Comparison of ENCODE assay signal across 25 mouse cellular contexts in the genomic region with DNA sequence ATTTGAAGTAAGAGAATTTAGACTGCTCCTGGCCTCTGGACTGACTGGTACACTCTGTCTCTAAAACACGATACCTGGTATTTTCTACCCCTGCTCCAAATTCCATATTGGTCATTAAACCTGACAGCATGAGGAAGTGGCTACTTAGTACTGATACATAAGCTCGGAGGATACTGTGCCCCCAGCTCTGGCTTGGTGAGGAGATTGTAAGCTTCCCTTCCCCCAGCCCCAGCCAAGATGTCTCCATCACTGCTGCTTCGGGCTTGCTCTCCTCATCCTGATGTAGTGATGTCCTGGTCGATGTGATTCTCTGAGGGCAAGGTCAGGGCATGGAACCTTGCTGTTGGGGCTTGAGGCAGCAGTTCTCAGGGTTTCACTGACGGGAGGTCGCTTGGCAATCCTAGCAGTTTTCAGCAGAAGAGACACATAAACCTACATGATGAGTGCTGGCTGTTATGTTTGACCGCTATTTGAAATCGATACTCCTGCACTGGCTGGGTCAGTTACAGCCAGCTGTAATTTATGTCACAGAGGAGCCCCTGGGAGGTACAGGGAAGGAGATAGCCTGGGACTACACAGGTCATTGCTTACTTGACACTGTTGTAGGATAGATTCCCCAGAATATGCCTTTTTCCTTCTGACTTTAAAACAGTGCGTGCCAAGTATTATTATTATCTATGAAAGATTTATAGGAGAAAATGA.
DNase-seq lines count a peak whose midpoint lies in the region; ATAC-seq and TF ChIP-seq lines count a peak whose summit lies in the region.
"Had no signal": no experiment of that assay in that cellular context is flagged by ENCODE, and none has a peak within 500 bp of the region (broad histone marks: within the 10 kb centered on the region; RNA-seq: fewer than 3 reads in every experiment).

No protein-coding gene starts in this region.

- H3K9me3 ChIP-seq in heart, embryonic 10.5 days = no peaks in the 10 kb centered on the region
- no peaks in the 10 kb centered on the region for H3K9me3 ChIP-seq in kidney, embryonic 15.5 days (replicated peaks)
- H3K9me3 ChIP-seq in stomach, embryonic 14.5 days (ENCODE audit: control insufficient read depth, low read depth, low read length) = no peaks in the 10 kb centered on the region
- no peaks in the 10 kb centered on the region for H3K9me3 ChIP-seq in stomach, postnatal 0 days (ENCODE audit: control insufficient read depth, low read length)
- H3K9me3 ChIP-seq: embryonic facial prominence, embryonic 12.5 days; forebrain, embryonic 12.5 days; forebrain, embryonic 15.5 days; heart, embryonic 15.5 days; hindbrain, embryonic 10.5 days had no signal

- no peak overlapping the region for H3K4me2 ChIP-seq in kidney, embryonic 15.5 days
- H3K4me2 ChIP-seq in stomach, embryonic 14.5 days (replicated peaks; ENCODE audit: low read depth, low read length) = no peak overlapping the region
- H3K4me2 ChIP-seq in stomach, postnatal 0 days (replicated peaks; ENCODE audit: low read depth) = no peak overlapping the region
- H3K4me2 ChIP-seq: embryonic facial prominence, embryonic 12.5 days; forebrain, embryonic 12.5 days; forebrain, embryonic 15.5 days; heart, embryonic 12.5 days; heart, embryonic 15.5 days; hindbrain, embryonic 14.5 days had no signal

- H3K27ac ChIP-seq in heart, embryonic 10.5 days = no peak overlapping the region
- H3K27ac ChIP-seq in kidney, embryonic 15.5 days = 0 out of 2 replicates have a peak overlapping the region, but pooled peaks have one; percentile 11
- H3K27ac ChIP-seq in stomach, embryonic 14.5 days (ENCODE audit: low read length) = peak overlapping the region; percentile 21; the same call in 1 of the 2 replicates
- H3K27ac ChIP-seq in stomach, postnatal 0 days (replicated peaks) = no peak overlapping the region
- H3K27ac ChIP-seq: embryonic facial prominence, embryonic 12.5 days; forebrain, embryonic 12.5 days; forebrain, embryonic 15.5 days; heart, embryonic 15.5 days; hindbrain, embryonic 10.5 days; hindbrain, embryonic 14.5 days had no signal

- peaks cover 8% of the 10 kb centered on the region for H3K4me1 ChIP-seq in heart, embryonic 10.5 days
- peaks cover 12% of the 10 kb centered on the region; the same call in 1 of the 2 replicates for H3K4me1 ChIP-seq in kidney, embryonic 15.5 days
- H3K4me1 ChIP-seq in stomach, embryonic 14.5 days (ENCODE audit: control insufficient read depth, insufficient read depth, low read length) = 0 out of 2 replicates have a peak, but pooled peaks cover 8% of the 10 kb centered on the region
- H3K4me1 ChIP-seq in stomach, postnatal 0 days (replicated peaks; ENCODE audit: control insufficient read depth, insufficient read depth) = no peaks in the 10 kb centered on the region
- H3K4me1 ChIP-seq: forebrain, embryonic 12.5 days; forebrain, embryonic 15.5 days; heart, embryonic 15.5 days had no signal

- H3K9ac ChIP-seq in kidney, embryonic 15.5 days = no peak overlapping the region
- H3K9ac ChIP-seq in stomach, embryonic 14.5 days (replicated peaks; ENCODE audit: low read depth, low read length) = no peak overlapping the region
- no peak overlapping the region for H3K9ac ChIP-seq in stomach, postnatal 0 days (ENCODE audit: low read length)
- H3K9ac ChIP-seq: embryonic facial prominence, embryonic 12.5 days; forebrain, embryonic 12.5 days; forebrain, embryonic 15.5 days; heart, embryonic 12.5 days; heart, embryonic 15.5 days; hindbrain, embryonic 14.5 days had no signal

- peak; percentile 74 for DNase-seq in heart, adult 11 months
- no peak for DNase-seq in heart, embryonic 10.5 days (ENCODE audit: low spot score)
- DNase-seq in kidney, adult 9 months = no peak
- no peak for DNase-seq in stomach, postnatal 0 days (ENCODE audit: low spot score)
- DNase-seq: adrenal gland, adult 2 months; adrenal gland, postnatal 14 days; cerebellum, adult 11 months; cerebellum, adult 2 months; cerebellum, adult 9-11 months; cerebellum, postnatal 25 days; gastrocnemius, postnatal 10 days; gastrocnemius, postnatal 36 days; heart, postnatal 10 days; heart, postnatal 36 days had no signal

- H3K27me3 ChIP-seq in heart, embryonic 10.5 days (ENCODE audit: insufficient read depth, poor library complexity, severe bottlenecking) = no peaks in the 10 kb centered on the region
- H3K27me3 ChIP-seq in kidney, embryonic 15.5 days = no peaks in the 10 kb centered on the region
- no peaks in the 10 kb centered on the region for H3K27me3 ChIP-seq in stomach, embryonic 14.5 days (ENCODE audit: control insufficient read depth, insufficient read depth, low read length)
- H3K27me3 ChIP-seq in stomach, postnatal 0 days (ENCODE audit: control insufficient read depth, insufficient read depth, low read length) = no peaks in the 10 kb centered on the region
- H3K27me3 ChIP-seq: embryonic facial prominence, embryonic 12.5 days; forebrain, embryonic 12.5 days; forebrain, embryonic 15.5 days; heart, embryonic 12.5 days; heart, embryonic 15.5 days had no signal

- TF ChIP-seq EP300 in stomach, postnatal 0 days (optimal IDR thresholded peaks at IDR 0.05) = no peak

- no peaks in the 10 kb centered on the region for H3K36me3 ChIP-seq in heart, embryonic 10.5 days
- H3K36me3 ChIP-seq in kidney, embryonic 15.5 days = no peaks in the 10 kb centered on the region
- no peaks in the 10 kb centered on the region for H3K36me3 ChIP-seq in stomach, embryonic 14.5 days (ENCODE audit: control insufficient read depth, insufficient read depth, low read length)
- H3K36me3 ChIP-seq in stomach, postnatal 0 days (ENCODE audit: control insufficient read depth, insufficient read depth, low read length) = no peaks in the 10 kb centered on the region
- H3K36me3 ChIP-seq: embryonic facial prominence, embryonic 12.5 days; forebrain, embryonic 12.5 days; forebrain, embryonic 15.5 days; heart, embryonic 12.5 days; heart, embryonic 15.5 days; hindbrain, embryonic 10.5 days had no signal

- WGBS in heart, embryonic 10.5 days = 77% methylated on average over 9 of the region's 9 CpGs
- 27% methylated on average over 9 of the region's 9 CpGs for WGBS in kidney, embryonic 15.5 days
- 42% methylated on average over 9 of the region's 9 CpGs for WGBS in stomach, embryonic 14.5 days
- WGBS in stomach, postnatal 0 days = 51% methylated on average over 9 of the region's 9 CpGs

- H3K4me3 ChIP-seq in heart, embryonic 10.5 days = no peak overlapping the region
- no peak overlapping the region for H3K4me3 ChIP-seq in kidney, embryonic 15.5 days (replicated peaks)
- H3K4me3 ChIP-seq in stomach, embryonic 14.5 days (ENCODE audit: low read depth, low read length) = no peak overlapping the region
- no peak overlapping the region for H3K4me3 ChIP-seq in stomach, postnatal 0 days (ENCODE audit: low read depth, low read length)
- H3K4me3 ChIP-seq: embryonic facial prominence, embryonic 12.5 days; erythroblast, embryonic 14.5 days; forebrain, embryonic 12.5 days; forebrain, embryonic 15.5 days; heart, embryonic 12.5 days; heart, embryonic 15.5 days; hindbrain, embryonic 10.5 days had no signal

- TF ChIP-seq CTCF in stomach, postnatal 0 days (IDR thresholded peaks at IDR 0.05; ENCODE audit: low read depth) = no peak

- peak; percentile 78 for ATAC-seq in kidney, embryonic 15.5 days (replicated peaks; ENCODE audit: low FRiP score)
- ATAC-seq in stomach, embryonic 14.5 days (ENCODE audit: insufficient number of reproducible peaks, insufficient read depth, low FRiP score, low read depth) = no peak
- no peak for ATAC-seq in stomach, postnatal 0 days (ENCODE audit: low FRiP score, low TSS enrichment)
- ATAC-seq: CD4-positive, CD25-positive, alpha-beta regulatory T cell, adult 4 months; forebrain, embryonic 15.5 days had no signal

Comparison
In these comparisons a context has a peak if more than half of its experiments do, and no peak if none do; other contexts are left out.
1. H3K27ac ChIP-seq: peak in kidney, embryonic 15.5 days (single experiment) and stomach, embryonic 14.5 days (single experiment); none in heart, embryonic 10.5 days (single experiment) and stomach, postnatal 0 days (single experiment).